Mouse (Mus musculus): ENCODE results near the gene Hba-a1.
"Not testable (repeated sequence)": the region's sequence is repeated elsewhere in the genome, so short reads cannot be mapped to it uniquely, and the experiment has no call there.

Hba-a1 gene

GRCm38 (mm10) chr11:32283091-32283777 lies at the start of gene Hba-a1:
Gene Hba-a1, plus strand, starts transcription at chr11:32283511.
- not testable (repeated sequence) for DNase-seq (ENCODE audit: low read depth, low spot score)

- no peak for DNase-seq (ENCODE audit: low read depth, low spot score)
Observed at GRCm38 (mm10) chr11:32233895-32234294, 49.4 kb upstream of the Hba-a1 start.

- no peak for DNase-seq (ENCODE audit: low read depth, low spot score)
Observed at GRCm38 (mm10) chr11:32234816-32235485, 48.4 kb upstream of the Hba-a1 start.

- no peak for DNase-seq (ENCODE audit: low read depth, low spot score)
Observed at GRCm38 (mm10) chr11:32235646-32236045, 47.7 kb upstream of the Hba-a1 start.

GRCm38 (mm10) chr11:32236132-32236531 lies 47.2 kb upstream of the Hba-a1 start:
- DNase-seq (ENCODE audit: low read depth, low spot score) = no peak

- no peak for DNase-seq (ENCODE audit: low read depth, low spot score)
Observed at GRCm38 (mm10) chr11:32236712-32237410, 46.5 kb upstream of the Hba-a1 start.

- no peak for DNase-seq (ENCODE audit: low read depth, low spot score)
Observed at GRCm38 (mm10) chr11:32237411-32237795, 45.9 kb upstream of the Hba-a1 start.

GRCm38 (mm10) chr11:32238093-32238860 lies 45.0 kb upstream of the Hba-a1 start:
- DNase-seq (ENCODE audit: low read depth, low spot score) = peak; percentile 54

GRCm38 (mm10) chr11:32241391-32241790 lies 41.9 kb upstream of the Hba-a1 start:
- DNase-seq (ENCODE audit: low read depth, low spot score) = no peak

GRCm38 (mm10) chr11:32242209-32242608 lies 41.1 kb upstream of the Hba-a1 start:
- no peak for DNase-seq (ENCODE audit: low read depth, low spot score)

- no peak for DNase-seq (ENCODE audit: low read depth, low spot score)
Observed at GRCm38 (mm10) chr11:32243205-32243955, 39.9 kb upstream of the Hba-a1 start.

GRCm38 (mm10) chr11:32244064-32244463 lies 39.2 kb upstream of the Hba-a1 start:
- no peak for DNase-seq (ENCODE audit: low read depth, low spot score)

- DNase-seq (ENCODE audit: low read depth, low spot score) = no peak
Observed at GRCm38 (mm10) chr11:32244617-32245016, 38.7 kb upstream of the Hba-a1 start.

- no peak for DNase-seq (ENCODE audit: low read depth, low spot score)
Observed at GRCm38 (mm10) chr11:32245614-32246013, 37.7 kb upstream of the Hba-a1 start.

GRCm38 (mm10) chr11:32247068-32247467 lies 36.2 kb upstream of the Hba-a1 start:
- no peak for DNase-seq (ENCODE audit: low read depth, low spot score)

- DNase-seq (ENCODE audit: low read depth, low spot score) = no peak
Observed at GRCm38 (mm10) chr11:32248350-32248749, 35.0 kb upstream of the Hba-a1 start.

- DNase-seq (ENCODE audit: low read depth, low spot score) = no peak
Observed at GRCm38 (mm10) chr11:32250880-32251763, 32.2 kb upstream of the Hba-a1 start.

GRCm38 (mm10) chr11:32253121-32253520 lies 30.2 kb upstream of the Hba-a1 start:
- DNase-seq (ENCODE audit: low read depth, low spot score) = no peak

GRCm38 (mm10) chr11:32256146-32256545 lies 27.2 kb upstream of the Hba-a1 start:
- DNase-seq (ENCODE audit: low read depth, low spot score) = no peak

GRCm38 (mm10) chr11:32256566-32256965 lies 26.7 kb upstream of the Hba-a1 start:
- DNase-seq (ENCODE audit: low read depth, low spot score) = no peak

All from retina, postnatal 7 days (tissue).